10 mouse cellular contexts compared by ENCODE assay signal in the genomic region with DNA sequence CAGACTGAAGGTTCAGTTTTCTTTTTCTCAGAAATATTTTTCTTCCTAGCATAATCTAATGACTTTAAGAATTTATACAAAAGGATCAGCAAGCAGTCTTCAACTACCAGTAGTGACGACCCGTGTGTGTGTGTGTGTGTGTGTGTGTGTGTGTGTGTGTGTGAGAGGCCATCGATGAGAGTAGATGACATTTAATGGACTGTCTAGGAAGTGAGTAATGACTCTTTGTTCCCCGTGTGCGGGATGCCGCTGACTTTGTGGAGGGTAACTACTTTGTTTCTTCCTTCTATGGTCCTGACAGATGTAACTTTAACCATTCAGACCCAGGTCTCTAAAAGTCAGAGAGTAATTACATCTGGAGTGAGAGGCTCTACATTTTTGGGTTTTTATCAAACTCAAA. TPM values are rescaled to one million over a fixed set of nuclear protein-coding genes. Genes with fewer than 3 reads are reported as not detected.
DNase-seq lines count a peak whose midpoint lies in the region; ATAC-seq and TF ChIP-seq lines count a peak whose summit lies in the region.
"Had no signal": no experiment of that assay in that cellular context is flagged by ENCODE, and none has a peak within 500 bp of the region (broad histone marks: within the 10 kb centered on the region; RNA-seq: fewer than 3 reads in every experiment).

No protein-coding gene starts in this region.

- no peak for TF ChIP-seq CTCF in forebrain, postnatal 0 days (IDR thresholded peaks at IDR 0.05; ENCODE audit: low read depth)

- H3K9me3 ChIP-seq in heart, embryonic 11.5 days (replicated peaks; ENCODE audit: control insufficient read depth, low read length) = no peaks in the 10 kb centered on the region
- no peaks in the 10 kb centered on the region for H3K9me3 ChIP-seq in forebrain, postnatal 0 days (ENCODE audit: low read length)

- WGBS in heart, embryonic 11.5 days (ENCODE audit: insufficient replicate concordance) = 43% methylated on average over 6 of the region's 6 CpGs
- 53% methylated on average over 6 of the region's 6 CpGs for WGBS in forebrain, postnatal 0 days

- peak overlapping the region; percentile 78 for H3K4me2 ChIP-seq in heart, embryonic 11.5 days
- H3K4me2 ChIP-seq in forebrain, postnatal 0 days (ENCODE audit: low read depth) = peak overlapping the region; percentile 89

- no peak overlapping the region for H3K9ac ChIP-seq in heart, embryonic 11.5 days (ENCODE audit: low read depth, low read length)
- peak overlapping the region; percentile 82 for H3K9ac ChIP-seq in forebrain, postnatal 0 days

- ATAC-seq in heart, embryonic 11.5 days (replicated peaks; ENCODE audit: insufficient number of reproducible peaks, low FRiP score, low TSS enrichment) = no peak
- ATAC-seq in forebrain, postnatal 0 days = no peak

- no peaks in the 10 kb centered on the region for H3K27me3 ChIP-seq in heart, embryonic 11.5 days (ENCODE audit: control insufficient read depth, insufficient read depth, low read length)
- H3K27me3 ChIP-seq in forebrain, postnatal 0 days (ENCODE audit: insufficient read depth, low read length) = no peaks in the 10 kb centered on the region
- H3K27me3 ChIP-seq: CH12.LX had no signal

- no peak for DNase-seq in heart, adult 9 months (ENCODE audit: low spot score in 2 of 2)
- peak; percentile 27 for DNase-seq in Muller cell, postnatal 12 days (ENCODE audit: inconsistent ontology term)
- peak; percentile 8 for DNase-seq in forebrain, postnatal 0 days
- DNase-seq in mesoderm, embryonic 11.5 days (ENCODE audit: low read depth, low spot score) = peak; percentile 61
- no peak for DNase-seq in thymus, postnatal 0 days (ENCODE audit: low spot score)
- no peak for DNase-seq in thymus, postnatal 10 days (ENCODE audit: low spot score in 2 of 2)
- no peak for DNase-seq in layer of hippocampus, adult 8-10 months (ENCODE audit: low spot score in 2 of 2)
- DNase-seq: kidney, adult 11 months had no signal

- no peaks in the 10 kb centered on the region for H3K36me3 ChIP-seq in heart, embryonic 11.5 days (ENCODE audit: control insufficient read depth, insufficient read depth, low read length)
- no peaks in the 10 kb centered on the region for H3K36me3 ChIP-seq in forebrain, postnatal 0 days (ENCODE audit: insufficient read depth)

- H3K4me3 ChIP-seq in heart, embryonic 11.5 days (ENCODE audit: low read depth, low read length) = peak overlapping the region; percentile 80; the same call in 1 of the 2 replicates
- peak overlapping the region; percentile 93 for H3K4me3 ChIP-seq in forebrain, postnatal 0 days (ENCODE audit: low read depth, low read length)

- H3K27ac ChIP-seq in heart, embryonic 11.5 days (ENCODE audit: low read depth, low read length) = no peak overlapping the region
- no peak overlapping the region for H3K27ac ChIP-seq in forebrain, postnatal 0 days (ENCODE audit: low read depth, low read length)

- peaks cover 6% of the 10 kb centered on the region; the same call in 1 of the 2 replicates for H3K4me1 ChIP-seq in heart, embryonic 11.5 days (ENCODE audit: control insufficient read depth, insufficient read depth, low read length)
- peaks cover 15% of the 10 kb centered on the region for H3K4me1 ChIP-seq in forebrain, postnatal 0 days (ENCODE audit: insufficient read depth)

RNA-seq across cellular contexts. Expression of a gene that starts 2.3 kb away (rescaled TPM):
- polyA plus RNA-seq in heart, embryonic 11.5 days (2014; fragmentation: Nextera tagmentation; extraction: Ambion mirVana) = 31.6 and 32.8 TPM in 2 replicates
- 67.8 and 81.7 TPM in 2 replicates for total RNA-seq in forebrain, postnatal 0 days (2014; rRNA removed)
- polyA plus RNA-seq in forebrain, postnatal 0 days (2015; fragmentation: Nextera tagmentation; extraction: Ambion mirVana) = 19.6 and 26.7 TPM in 2 replicates
- polyA plus RNA-seq in thymus, postnatal 0 days (2015; fragmentation: Nextera tagmentation; extraction: Ambion mirVana) = 11.9 and 13.8 TPM in 2 replicates
- 10 to 100 TPM; 78.4 to 93.3 (median 91.6) TPM for total RNA-seq in layer of hippocampus, adult 8-10 months (2022)
- total RNA-seq: CH12.LX had no signal

Comparison
In these comparisons a context has a peak if more than half of its experiments do, and no peak if none do; other contexts are left out.
1. DNase-seq: peak in Muller cell, postnatal 12 days (single experiment), forebrain, postnatal 0 days (single experiment) and mesoderm, embryonic 11.5 days (single experiment); none in heart, adult 9 months (0 of 2), thymus, postnatal 0 days (single experiment), thymus, postnatal 10 days (0 of 2) and layer of hippocampus, adult 8-10 months (0 of 2).